Mouse (Mus musculus): Measurements from ENCODE around the gene Eif2b2. TPM values are rescaled to one million over a fixed set of nuclear protein-coding genes. Genes with fewer than 3 reads are reported as not detected.

Gene Eif2b2
- total RNA-seq, 2 experiments from 2014 or later, result 47.1 to 54.2 TPM

GRCm38 (mm10) chr12:85193923-85194622 is 25.2 kb upstream of the Eif2b2 start:
- peak; percentile 75 for DNase-seq

- DNase-seq, result peak; percentile 83
These were observed 24.7 kb upstream of the Eif2b2 start for GRCm38 (mm10) chr12:85194623-85195018.

- peak; percentile 65 for DNase-seq
These were observed 24.2 kb upstream of the Eif2b2 start for GRCm38 (mm10) chr12:85195086-85195485.

- no peak for DNase-seq
These were observed 23.1 kb upstream of the Eif2b2 start for GRCm38 (mm10) chr12:85196191-85196590.

GRCm38 (mm10) chr12:85197371-85197770 is 21.9 kb upstream of the Eif2b2 start:
- DNase-seq, result no peak

- no peak for DNase-seq
These were observed 21.3 kb upstream of the Eif2b2 start for GRCm38 (mm10) chr12:85197936-85198335.

GRCm38 (mm10) chr12:85199954-85200353 is 19.3 kb upstream of the Eif2b2 start:
- DNase-seq, result no peak

- DNase-seq, result no peak
These were observed 18.1 kb upstream of the Eif2b2 start for GRCm38 (mm10) chr12:85200929-85201829.

- DNase-seq, result no peak
These were observed 17.5 kb upstream of the Eif2b2 start for GRCm38 (mm10) chr12:85201830-85202147.

- DNase-seq, result no peak
These were observed 17.1 kb upstream of the Eif2b2 start for GRCm38 (mm10) chr12:85202191-85202590.

- DNase-seq, result no peak
These were observed 15.6 kb upstream of the Eif2b2 start for GRCm38 (mm10) chr12:85203699-85204098.

- no peak for DNase-seq
These were observed 15.2 kb upstream of the Eif2b2 start for GRCm38 (mm10) chr12:85204105-85204504.

GRCm38 (mm10) chr12:85205425-85205824 is 13.9 kb upstream of the Eif2b2 start:
- DNase-seq, result no peak

GRCm38 (mm10) chr12:85208687-85209199 is 10.5 kb upstream of the Eif2b2 start:
- DNase-seq, result no peak

- DNase-seq, result no peak
These were observed 4.2 kb upstream of the Eif2b2 start for GRCm38 (mm10) chr12:85215031-85215430.

- no peak for DNase-seq
These were observed 1.5 kb upstream of the Eif2b2 start for GRCm38 (mm10) chr12:85217733-85218310.

GRCm38 (mm10) chr12:85219905-85220290 is 617 bp downstream of the Eif2b2 start:
- DNase-seq, result no peak

- DNase-seq, result peak; percentile 53
These were observed 7.9 kb downstream of the Eif2b2 start for GRCm38 (mm10) chr12:85227227-85227626.

- DNase-seq, result no peak
These were observed 8.8 kb downstream of the Eif2b2 start for GRCm38 (mm10) chr12:85227876-85228599.

- no peak for DNase-seq
These were observed 14.4 kb downstream of the Eif2b2 start for GRCm38 (mm10) chr12:85233376-85234358.

- DNase-seq, result no peak
These were observed 18.3 kb downstream of the Eif2b2 start for GRCm38 (mm10) chr12:85237553-85237952.
